Mouse (Mus musculus): Measurements from ENCODE around the gene Sez6l. TPM values are rescaled to one million over a fixed set of nuclear protein-coding genes. Genes with fewer than 3 reads are reported as not detected.

Sez6l gene
- total and polyA plus RNA-seq, 3 experiments = 0.11 TPM; not detected in 2

DNA sequence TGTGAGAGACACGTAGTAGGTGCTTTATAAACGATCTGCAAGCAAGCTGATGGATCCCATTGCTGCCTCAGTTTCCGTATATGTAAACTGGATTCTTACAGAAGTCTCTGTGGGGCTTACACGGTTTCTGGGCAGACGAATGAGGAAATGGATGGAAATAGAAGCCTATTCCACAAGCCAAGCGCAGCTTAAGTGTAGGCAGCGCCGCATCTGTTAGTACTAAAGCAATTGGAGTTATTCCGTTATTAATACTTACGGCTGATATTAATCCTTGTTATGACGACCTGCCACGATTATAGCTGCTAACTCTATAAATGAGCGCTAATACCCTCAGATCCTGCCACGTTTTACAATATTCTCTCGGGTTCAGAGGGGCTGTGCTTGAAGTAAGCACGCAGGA lies 16.8 kb downstream of the Sez6l start:
- Histone ChIP-seq H3K27me3 (ENCODE audit: insufficient read depth, low read length) (no peaks in the 10 kb centered on the region; the same call in 1 of the 2 replicates), H3K36me3 (replicated peaks) (no peaks in the 10 kb centered on the region), H3K9me3 (replicated peaks) (peaks cover 88% of the 10 kb centered on the region), H3K4me1 (ENCODE audit: insufficient read depth, low read depth, low read length) (no peaks in the 10 kb centered on the region; the same call in 1 of the 2 replicates), H3K4me3 (ENCODE audit: low read depth, low read length) (no peak overlapping the region)
- DNase-seq (ENCODE audit: low spot score) = no peak
- TF ChIP-seq GATA2 (IDR thresholded peaks at IDR 0.05; ENCODE audit: borderline replicate concordance, low read depth, low read length) = no peak
- TF ChIP-seq POLR2AphosphoS5 (IDR thresholded peaks at IDR 0.05; ENCODE audit: insufficient replicate concordance, low read depth, low read length) = no peak
- no peak for TF ChIP-seq CTCF (IDR thresholded peaks at IDR 0.05; ENCODE audit: low read depth, low read length)
- no peak for TF ChIP-seq TAL1 (conservative IDR thresholded peaks at IDR 0.05; ENCODE audit: low read depth, low read length)
- TF ChIP-seq GATA1 (IDR thresholded peaks at IDR 0.05; ENCODE audit: borderline replicate concordance, low read length) = no peak
- ATAC-seq (ENCODE audit: extremely low read depth, insufficient number of reproducible peaks, low FRiP score, poor library complexity, severe bottlenecking) = no peak

DNA sequence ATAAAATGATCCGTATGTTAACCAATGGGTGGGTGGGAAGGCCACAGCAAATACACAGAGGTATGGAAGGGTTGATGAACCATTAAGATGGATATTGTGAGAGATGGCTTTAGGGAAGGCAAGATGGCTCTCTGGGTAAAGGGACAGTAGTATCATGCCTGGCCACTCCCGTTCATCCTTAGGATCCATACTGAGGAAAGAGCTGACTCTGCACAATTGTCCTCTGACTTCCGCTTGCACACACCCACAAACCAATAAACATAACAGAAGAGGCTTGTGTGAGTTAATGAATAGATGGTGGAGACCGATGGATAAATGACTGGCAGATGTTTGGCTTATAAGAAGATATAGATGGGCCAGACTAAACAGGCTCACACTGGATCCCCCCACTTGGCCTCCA lies 19.6 kb downstream of the Sez6l start:
- no peak overlapping the region for H3K4me3 ChIP-seq (ENCODE audit: low read depth, low read length)
- ATAC-seq (ENCODE audit: extremely low read depth, insufficient number of reproducible peaks, low FRiP score, poor library complexity, severe bottlenecking) = no peak
- H3K4me1 ChIP-seq (ENCODE audit: insufficient read depth, low read depth, low read length) = no peaks in the 10 kb centered on the region; the same call in 1 of the 2 replicates
- peaks cover 87% of the 10 kb centered on the region for H3K9me3 ChIP-seq (replicated peaks)
- no peaks in the 10 kb centered on the region for H3K36me3 ChIP-seq (replicated peaks)
- DNase-seq (ENCODE audit: low spot score) = no peak
- no peak for TF ChIP-seq CTCF (IDR thresholded peaks at IDR 0.05; ENCODE audit: low read depth, low read length)
- no peak for TF ChIP-seq POLR2AphosphoS5 (IDR thresholded peaks at IDR 0.05; ENCODE audit: insufficient replicate concordance, low read depth, low read length)
- no peak for TF ChIP-seq GATA2 (IDR thresholded peaks at IDR 0.05; ENCODE audit: borderline replicate concordance, low read depth, low read length)
- no peak for TF ChIP-seq TAL1 (conservative IDR thresholded peaks at IDR 0.05; ENCODE audit: low read depth, low read length)
- H3K27me3 ChIP-seq (ENCODE audit: insufficient read depth, low read length) = no peaks in the 10 kb centered on the region; the same call in 1 of the 2 replicates

DNA sequence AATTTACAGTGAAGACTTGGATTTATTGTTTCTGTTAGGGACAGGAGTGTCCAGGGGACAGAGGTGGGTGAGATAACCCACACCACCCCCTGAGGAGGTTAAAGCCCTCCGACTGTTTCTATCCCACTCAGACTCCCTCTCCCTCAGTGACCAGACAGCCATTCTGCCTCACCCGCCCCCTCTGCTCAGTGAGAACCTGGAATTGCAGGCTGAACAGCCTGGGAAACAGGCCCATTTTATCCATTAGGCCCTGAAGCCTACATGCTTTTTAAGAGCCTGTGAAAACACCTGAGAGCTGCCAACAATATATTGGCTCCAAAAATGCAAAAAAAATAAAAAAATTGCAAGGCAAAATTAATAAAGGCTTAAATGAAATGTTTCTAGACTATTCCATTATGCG lies 20.3 kb downstream of the Sez6l start:
- Histone ChIP-seq H3K9me3 (replicated peaks) (peaks cover 87% of the 10 kb centered on the region), H3K4me3 (ENCODE audit: low read depth, low read length) (no peak overlapping the region), H3K27me3 (ENCODE audit: insufficient read depth, low read length) (no peaks in the 10 kb centered on the region), H3K4me1 (ENCODE audit: insufficient read depth, low read depth, low read length) (no peaks in the 10 kb centered on the region; the same call in 1 of the 2 replicates), H3K36me3 (replicated peaks) (no peaks in the 10 kb centered on the region)
- DNase-seq (ENCODE audit: low spot score) = no peak
- no peak for TF ChIP-seq GATA1 (IDR thresholded peaks at IDR 0.05; ENCODE audit: borderline replicate concordance, low read length)
- no peak for TF ChIP-seq POLR2AphosphoS5 (IDR thresholded peaks at IDR 0.05; ENCODE audit: insufficient replicate concordance, low read depth, low read length)
- TF ChIP-seq CTCF (IDR thresholded peaks at IDR 0.05; ENCODE audit: low read depth, low read length) = no peak
- no peak for TF ChIP-seq TAL1 (conservative IDR thresholded peaks at IDR 0.05; ENCODE audit: low read depth, low read length)
- no peak for TF ChIP-seq GATA2 (IDR thresholded peaks at IDR 0.05; ENCODE audit: borderline replicate concordance, low read depth, low read length)
- ATAC-seq (ENCODE audit: extremely low read depth, insufficient number of reproducible peaks, low FRiP score, poor library complexity, severe bottlenecking) = no peak

DNA sequence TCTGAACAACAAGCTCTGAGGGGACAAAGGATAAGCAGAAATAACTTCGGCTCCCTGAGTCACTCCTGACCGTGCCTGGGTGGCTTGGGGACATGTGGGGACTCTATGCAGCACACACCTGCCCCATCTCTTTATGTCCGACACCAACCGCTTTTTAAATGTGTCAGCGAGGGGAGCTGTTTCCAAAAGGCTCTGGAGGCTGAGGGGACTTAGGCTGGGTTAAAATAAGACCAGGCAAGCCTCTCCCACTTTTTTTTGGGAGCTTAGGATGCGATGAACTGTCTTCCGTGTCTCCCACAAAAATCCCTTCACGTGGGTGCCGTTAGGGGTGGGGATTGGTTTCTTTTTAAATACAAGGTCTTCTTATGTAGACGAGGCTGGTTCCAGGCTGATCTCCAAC lies 22.5 kb downstream of the Sez6l start:
- no peak for TF ChIP-seq GATA1 (IDR thresholded peaks at IDR 0.05; ENCODE audit: borderline replicate concordance, low read length)
- no peak for TF ChIP-seq CTCF (IDR thresholded peaks at IDR 0.05; ENCODE audit: low read depth, low read length)
- TF ChIP-seq TAL1 (conservative IDR thresholded peaks at IDR 0.05; ENCODE audit: low read depth, low read length) = no peak
- no peak for TF ChIP-seq GATA2 (IDR thresholded peaks at IDR 0.05; ENCODE audit: borderline replicate concordance, low read depth, low read length)
- TF ChIP-seq POLR2AphosphoS5 (IDR thresholded peaks at IDR 0.05; ENCODE audit: insufficient replicate concordance, low read depth, low read length) = no peak
- DNase-seq (ENCODE audit: low spot score) = no peak
- Histone ChIP-seq H3K9me3 (replicated peaks) (peaks cover 85% of the 10 kb centered on the region), H3K27me3 (ENCODE audit: insufficient read depth, low read length) (no peaks in the 10 kb centered on the region), H3K4me1 (ENCODE audit: insufficient read depth, low read depth, low read length) (no peaks in the 10 kb centered on the region; the same call in 1 of the 2 replicates), H3K4me3 (ENCODE audit: low read depth, low read length) (no peak overlapping the region), H3K36me3 (replicated peaks) (no peaks in the 10 kb centered on the region)
- no peak for ATAC-seq (ENCODE audit: extremely low read depth, insufficient number of reproducible peaks, low FRiP score, poor library complexity, severe bottlenecking)

DNA sequence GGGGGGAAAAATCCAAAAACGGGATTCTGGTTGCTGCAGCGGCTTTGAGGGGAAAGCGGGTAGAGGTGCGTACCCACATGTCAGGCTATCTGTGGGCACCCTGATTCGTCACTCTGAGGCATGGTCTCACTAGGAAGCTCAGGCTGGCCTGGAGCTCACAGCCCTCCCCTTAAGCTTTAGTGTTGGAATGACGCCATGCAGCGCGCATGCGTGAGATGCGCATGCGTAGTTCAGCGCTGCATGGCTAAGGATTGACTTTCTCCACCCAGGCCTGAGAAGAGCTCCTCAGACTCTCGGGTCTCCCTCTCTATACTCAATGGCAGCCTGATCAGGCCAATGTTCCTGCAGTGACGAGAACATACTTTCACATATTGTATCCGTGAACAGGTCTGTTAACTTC lies 24.2 kb downstream of the Sez6l start:
- Histone ChIP-seq H3K4me3 (ENCODE audit: low read depth, low read length) (no peak overlapping the region), H3K27me3 (ENCODE audit: insufficient read depth, low read length) (no peaks in the 10 kb centered on the region), H3K36me3 (replicated peaks) (no peaks in the 10 kb centered on the region), H3K4me1 (ENCODE audit: insufficient read depth, low read depth, low read length) (no peaks in the 10 kb centered on the region), H3K9me3 (replicated peaks) (peaks cover 91% of the 10 kb centered on the region)
- TF ChIP-seq CTCF (IDR thresholded peaks at IDR 0.05; ENCODE audit: low read depth, low read length) = no peak
- no peak for TF ChIP-seq GATA2 (IDR thresholded peaks at IDR 0.05; ENCODE audit: borderline replicate concordance, low read depth, low read length)
- no peak for TF ChIP-seq TAL1 (conservative IDR thresholded peaks at IDR 0.05; ENCODE audit: low read depth, low read length)
- TF ChIP-seq GATA1 (IDR thresholded peaks at IDR 0.05; ENCODE audit: borderline replicate concordance, low read length) = no peak
- no peak for TF ChIP-seq POLR2AphosphoS5 (IDR thresholded peaks at IDR 0.05; ENCODE audit: insufficient replicate concordance, low read depth, low read length)
- ATAC-seq (ENCODE audit: extremely low read depth, insufficient number of reproducible peaks, low FRiP score, poor library complexity, severe bottlenecking) = no peak
- no peak for DNase-seq (ENCODE audit: low spot score)

DNA sequence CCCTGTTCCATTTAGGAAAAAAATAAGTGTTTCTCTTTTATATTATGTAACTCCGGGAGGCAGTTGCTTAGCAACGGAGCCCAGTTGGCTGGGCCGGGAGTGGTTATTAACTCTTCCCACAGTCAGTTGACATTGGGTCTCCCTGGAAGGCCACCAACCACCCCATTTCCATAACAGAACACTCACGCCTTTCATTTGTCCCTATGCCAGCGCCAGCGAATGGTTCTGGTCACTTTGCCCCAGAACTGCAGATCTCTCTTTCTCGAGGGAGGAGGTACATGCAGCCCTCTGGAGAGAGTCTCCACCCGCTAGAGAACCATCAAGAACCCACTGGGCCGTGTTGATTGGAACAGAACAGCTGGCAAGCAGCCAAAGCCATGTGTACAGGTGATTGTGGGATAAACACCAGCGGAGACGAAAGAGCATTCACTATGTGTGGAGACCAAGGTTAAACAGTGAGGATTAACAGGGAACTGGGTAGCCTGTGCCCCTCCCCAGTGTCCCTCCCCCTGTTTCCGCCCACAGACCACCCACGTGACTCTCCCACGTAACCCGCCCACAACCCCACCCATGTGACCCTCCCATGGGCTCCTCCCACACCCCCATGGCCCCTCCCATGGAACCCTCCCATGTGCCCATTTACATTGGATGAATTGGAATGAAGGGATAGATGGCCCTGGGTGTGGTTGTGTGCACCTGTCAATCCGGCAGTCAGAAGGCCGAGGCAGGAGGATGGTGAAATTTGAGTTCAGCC lies 24.8 kb downstream of the Sez6l start:
- ATAC-seq (ENCODE audit: extremely low read depth, insufficient number of reproducible peaks, low FRiP score, poor library complexity, severe bottlenecking) = no peak
- Histone ChIP-seq H3K36me3 (replicated peaks) (no peaks in the 10 kb centered on the region), H3K4me3 (ENCODE audit: low read depth, low read length) (no peak overlapping the region), H3K9me3 (replicated peaks) (peaks cover 90% of the 10 kb centered on the region), H3K27me3 (ENCODE audit: insufficient read depth, low read length) (no peaks in the 10 kb centered on the region), H3K4me1 (ENCODE audit: insufficient read depth, low read depth, low read length) (no peaks in the 10 kb centered on the region)
- TF ChIP-seq GATA2 (IDR thresholded peaks at IDR 0.05; ENCODE audit: borderline replicate concordance, low read depth, low read length) (no peak), TAL1 (conservative IDR thresholded peaks at IDR 0.05; ENCODE audit: low read depth, low read length) (no peak), GATA1 (IDR thresholded peaks at IDR 0.05; ENCODE audit: borderline replicate concordance, low read length) (no peak), POLR2AphosphoS5 (IDR thresholded peaks at IDR 0.05; ENCODE audit: insufficient replicate concordance, low read depth, low read length) (no peak), CTCF (IDR thresholded peaks at IDR 0.05; ENCODE audit: low read depth, low read length) (no peak)
- DNase-seq (ENCODE audit: low spot score) = no peak
